Mouse (Mus musculus): ENCODE data around the gene Fcer1g.

DNA sequence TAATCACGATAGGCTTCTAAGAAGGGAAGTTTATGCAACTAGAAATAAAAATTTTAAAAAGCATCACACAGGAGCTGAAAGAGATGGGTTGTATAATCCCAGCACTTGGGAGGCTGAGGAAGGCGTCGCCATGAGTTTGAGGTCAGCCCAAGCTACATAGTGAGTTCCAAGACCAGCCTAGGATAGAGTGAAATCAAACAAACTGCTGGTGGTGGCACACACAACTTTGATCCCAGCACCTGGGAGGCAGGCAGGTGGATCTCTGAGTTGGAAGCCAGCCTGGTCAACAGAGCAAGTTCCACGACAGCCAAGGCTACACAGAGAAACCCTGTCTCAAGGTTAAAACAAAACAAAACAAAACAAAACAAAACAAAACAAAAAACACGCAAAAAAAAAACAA lies 1.8 kb downstream of the Fcer1g start:
- no peak for TF ChIP-seq CTCF (IDR thresholded peaks at IDR 0.05; ENCODE audit: extremely low read depth, insufficient read length, insufficient replicate concordance, low read depth, low read length)
- TF ChIP-seq POLR2A (IDR thresholded peaks at IDR 0.05; ENCODE audit: low read depth, low read length): no peak
